Mouse (Mus musculus) CH12.LX (cell line): ENCODE results near the gene Catip. TPM values are rescaled to one million over a fixed set of nuclear protein-coding genes. Genes with fewer than 3 reads are reported as not detected.

Experiments
- DNase-seq: peaks from one replicate; pipeline ENCODE4 v3.0.0-alpha.2; 2013; ENCODE audit errors: extremely low read depth
- H3K27ac ChIP-seq: 2 replicates; pipeline ENCODE4 v1.5.1; 2012; ENCODE audit warnings: low read depth, mild to moderate bottlenecking, control low read depth, moderate library complexity; ENCODE audit not compliant: insufficient read depth
- H3K27me3 ChIP-seq: replicated peaks from 2 replicates; pipeline ENCODE3; 2012; ENCODE audit warnings: inconsistent platforms
- H3K36me3 ChIP-seq, 2 experiments: replicated peaks in 1 of 2; 2 replicates each; pipeline versions ENCODE3 to v1.6.1; 2012; ENCODE audit warnings: inconsistent platforms in 1 of 2, low read length in 1 of 2, mild to moderate bottlenecking in 1 of 2, mixed read lengths in 1 of 2, moderate library complexity in 1 of 2; ENCODE audit not compliant: control insufficient read depth in 1 of 2, insufficient read depth in 1 of 2
- H3K4me1 ChIP-seq, 2 experiments: 2 replicates each; pipeline ENCODE4 v1.6.1; 2012; ENCODE audit warnings: inconsistent platforms in 1 of 2, moderate library complexity in 1 of 2; ENCODE audit not compliant: insufficient read depth in 2 of 2, control insufficient read depth in 1 of 2
- H3K4me2 ChIP-seq: 2 replicates; pipeline ENCODE4 v1.6.1; 2012; ENCODE audit warnings: low read depth, mild to moderate bottlenecking, control low read depth; ENCODE audit not compliant: poor library complexity, insufficient read depth, severe bottlenecking
- H3K4me3 ChIP-seq, 3 experiments: fragments of 150-350 bp in 1 of 3; sonication (generic) in 1 of 3; replicated peaks in 1 of 3; 2 replicates each; pipeline versions ENCODE3 to v1.5.1; 2011 to 2012; ENCODE audit warnings: low read depth in 2 of 3, low read length in 2 of 3, mild to moderate bottlenecking in 2 of 3, moderate library complexity in 2 of 3, control low read depth in 1 of 3, improper control_type of control experiment in 1 of 3, inconsistent platforms in 1 of 3, mixed read lengths in 1 of 3; ENCODE audit not compliant: poor library complexity in 1 of 3
- H3K79me2 ChIP-seq: replicated peaks from 2 replicates; pipeline ENCODE4 v1.6.1; 2012; ENCODE audit warnings: mild to moderate bottlenecking, moderate library complexity; ENCODE audit not compliant: control insufficient read depth, poor library complexity, insufficient read depth, severe bottlenecking; ENCODE audit errors: extremely low read depth
- H3K9ac ChIP-seq: 2 replicates; pipeline ENCODE4 v1.6.1; 2012; ENCODE audit warnings: low read depth, mild to moderate bottlenecking, control low read depth, moderate library complexity; ENCODE audit not compliant: insufficient read depth
- H3K9me3 ChIP-seq: replicated peaks from 2 replicates; pipeline ENCODE3; 2012; ENCODE audit warnings: low read length, inconsistent platforms, mixed read lengths
- BHLHE40 ChIP-seq: IDR thresholded peaks from 2 replicates; pipeline ENCODE4 v1.6.1; 2011; ENCODE audit warnings: mild to moderate bottlenecking, low read depth, low read length, improper control_type of control experiment
- CHD1 ChIP-seq: IDR thresholded peaks from 2 replicates; pipeline ENCODE4 v1.6.1; 2012; ENCODE audit warnings: low read depth, low read length, improper control_type of control experiment, inconsistent platforms
- CHD2 ChIP-seq: IDR thresholded peaks from 2 replicates; pipeline ENCODE4 v1.6.1; 2011; ENCODE audit warnings: low read length, improper control_type of control experiment
- CTCF ChIP-seq, 2 experiments: IDR thresholded peaks in 1 of 2; conservative IDR thresholded peaks in 1 of 2; 2 replicates each; pipeline ENCODE4 v1.5.1; 2011 to 2012; ENCODE audit warnings: low read depth in 2 of 2, low read length in 2 of 2, improper control_type of control experiment in 1 of 2, inconsistent platforms in 1 of 2, mild to moderate bottlenecking in 1 of 2, moderate library complexity in 1 of 2
- ELF1 ChIP-seq: IDR thresholded peaks from 2 replicates; pipeline ENCODE4 v1.6.1; 2014; ENCODE audit warnings: low read depth, mild to moderate bottlenecking, inconsistent platforms, low read length, improper control_type of control experiment
- GABPA ChIP-seq: IDR thresholded peaks from 2 replicates; pipeline ENCODE4 v1.6.1; 2012; ENCODE audit warnings: low read depth, low read length, improper control_type of control experiment, inconsistent platforms; ENCODE audit not compliant: insufficient replicate concordance
- HCFC1 ChIP-seq: IDR thresholded peaks from 2 replicates; pipeline ENCODE4 v1.6.1; 2012; ENCODE audit warnings: low read depth, mild to moderate bottlenecking, inconsistent platforms, low read length, improper control_type of control experiment
- IRF4 ChIP-seq: IDR thresholded peaks from 2 replicates; pipeline ENCODE4 v1.6.1; 2014; ENCODE audit warnings: low read depth, mild to moderate bottlenecking, inconsistent platforms, low read length, improper control_type of control experiment
- JUN ChIP-seq: IDR thresholded peaks from 2 replicates; pipeline ENCODE4 v1.6.1; 2011; ENCODE audit warnings: low read depth, mild to moderate bottlenecking, low read length, improper control_type of control experiment, moderate library complexity; ENCODE audit not compliant: insufficient read depth
- KAT2A ChIP-seq: IDR thresholded peaks from 2 replicates; pipeline ENCODE4 v1.6.1; 2012; ENCODE audit warnings: low read length, improper control_type of control experiment, inconsistent platforms; ENCODE audit not compliant: insufficient replicate concordance
- MAFK ChIP-seq: IDR thresholded peaks from 2 replicates; pipeline ENCODE4 v1.6.1; 2011; ENCODE audit warnings: low read length, improper control_type of control experiment; ENCODE audit not compliant: insufficient replicate concordance
- MAX ChIP-seq: IDR thresholded peaks from 2 replicates; pipeline ENCODE4 v1.6.1; 2011; ENCODE audit warnings: low read length, improper control_type of control experiment
- MAZ ChIP-seq: IDR thresholded peaks from 2 replicates; pipeline ENCODE4 v1.6.1; 2012; ENCODE audit warnings: low read depth, mild to moderate bottlenecking, inconsistent platforms, low read length, improper control_type of control experiment, moderate library complexity
- MEF2A ChIP-seq: IDR thresholded peaks from 2 replicates; pipeline ENCODE4 v1.6.1; 2014; ENCODE audit warnings: low read depth, mild to moderate bottlenecking, inconsistent platforms, low read length, improper control_type of control experiment, borderline replicate concordance
- NELFE ChIP-seq: IDR thresholded peaks from 2 replicates; pipeline ENCODE4 v1.6.1; 2011; ENCODE audit warnings: low read depth, low read length, improper control_type of control experiment
- NRF1 ChIP-seq: IDR thresholded peaks from 2 replicates; pipeline ENCODE4 v1.6.1; 2014; ENCODE audit warnings: low read depth, mild to moderate bottlenecking, inconsistent platforms, low read length, improper control_type of control experiment, moderate library complexity
- POLR2A ChIP-seq: IDR thresholded peaks from 2 replicates; pipeline ENCODE4 v1.6.1; 2011; ENCODE audit warnings: low read depth, mild to moderate bottlenecking, improper control_type of control experiment, low read length
- POLR2AphosphoS2 ChIP-seq: IDR thresholded peaks from 2 replicates; pipeline ENCODE4 v1.6.1; 2011; ENCODE audit warnings: low read depth, low read length, improper control_type of control experiment
- SMC3 ChIP-seq: IDR thresholded peaks from 2 replicates; pipeline ENCODE4 v1.6.1; 2011; ENCODE audit warnings: low read depth, low read length, improper control_type of control experiment
- TBP ChIP-seq: conservative IDR thresholded peaks from 2 replicates; pipeline ENCODE4 v1.6.1; 2011; ENCODE audit warnings: low read depth, low read length, improper control_type of control experiment
- UBTF ChIP-seq: IDR thresholded peaks from 2 replicates; pipeline ENCODE4 v1.6.1; 2012; ENCODE audit warnings: low read depth, mild to moderate bottlenecking, inconsistent platforms, low read length, improper control_type of control experiment, moderate library complexity
- USF1 ChIP-seq: IDR thresholded peaks from 2 replicates; pipeline ENCODE4 v1.6.1; 2014; ENCODE audit warnings: low read depth, mild to moderate bottlenecking, inconsistent platforms, low read length, improper control_type of control experiment
- ZC3H11A ChIP-seq: IDR thresholded peaks from 2 replicates; pipeline ENCODE4 v1.6.1; 2012; ENCODE audit warnings: low read depth, mild to moderate bottlenecking, inconsistent platforms, low read length, improper control_type of control experiment
- ZKSCAN1 ChIP-seq: IDR thresholded peaks from 2 replicates; pipeline ENCODE4 v1.6.1; 2012; ENCODE audit warnings: low read depth, inconsistent platforms, low read length, improper control_type of control experiment, borderline replicate concordance
- ZMIZ1 ChIP-seq: IDR thresholded peaks from 2 replicates; pipeline ENCODE4 v1.6.1; 2012; ENCODE audit warnings: low read depth, mild to moderate bottlenecking, inconsistent platforms, low read length, improper control_type of control experiment
- dilution Hi-C: fragments of 300-500 bp; cut with MboI; formaldehyde crosslinking; loops from 2 replicates; pipeline ENCODE4 v1.14.3; 2020; ENCODE audit warnings: low sequenced_read_pairs; ENCODE audit not compliant: extremely low pct_unique_long_range_greater_than_20kb, extremely low pct_ligation_motif_present
- in situ Hi-C: fragments of 300-500 bp; cut with MboI; formaldehyde crosslinking; loops from 3 replicates; pipeline ENCODE4 v1.14.3; 2019; ENCODE audit warnings: low sequenced_read_pairs, low pct_ligation_motif_present, low pct_unique_long_range_greater_than_20kb, mixed read lengths
- polyA plus RNA-seq: library from polyadenylated mRNA; unstranded; fragments of >175 nt; gene quantifications from 2 replicates; pipeline ENCODE4 v1.2.1, GENCODE M21; 2012; ENCODE audit warnings: low read depth; ENCODE audit not compliant: insufficient read length
- total RNA-seq, 2 experiments: library from RNA; depleted of rRNA; stranded (reverse); fragments of 300-350 nt in 1 of 2; fragments of >200 nt in 1 of 2; gene quantifications; 2 replicates each; pipeline ENCODE4 v1.2.3; 2012 to 2014

Gene Catip
- total and polyA plus RNA-seq, 3 experiments = 0.11 to 2.6 (median 0.30) TPM

GRCm38 (mm10) chr1:74397919-74398451 lies 36.1 kb downstream of the Catip start (continued):
- TF ChIP-seq KAT2A = no peak
- no peak for TF ChIP-seq ZC3H11A
- no peak for TF ChIP-seq NRF1
- no peak for TF ChIP-seq UBTF
- peak; percentile 29 to 50 for TF ChIP-seq CTCF (conservative IDR thresholded peaks at IDR 0.05 in 1 of 2, IDR thresholded peaks at IDR 0.05 in 1 of 2; ENCODE audit: low read depth in 2 of 2, low read length in 2 of 2)
- TF ChIP-seq, all 38 proteins: peak for 9

GRCm38 (mm10) chr1:74400531-74400930 lies 38.6 kb downstream of the Catip start:
- Histone ChIP-seq H3K4me3 (no peak overlapping the region), H3K4me1 (peaks cover 0 to 14% of the 10 kb centered on the region in 2 experiments; a peak in 2 of 4 replicates), H3K27ac (no peak overlapping the region), H3K27me3 (no peaks in the 10 kb centered on the region), H3K79me2 (no peaks in the 10 kb centered on the region), H3K36me3 (no peaks in the 10 kb centered on the region), H3K9me3 (no peaks in the 10 kb centered on the region), H3K9ac (no peak overlapping the region), H3K4me2 (no peak overlapping the region)
- no peak for DNase-seq
- in situ Hi-C loops (no loop called here), dilution Hi-C loops (no loop called here)
- TF ChIP-seq UBTF (no peak), MAX (no peak), POLR2AphosphoS2 (no peak), ELF1 (no peak), ZKSCAN1 (no peak), POLR2A (no peak), NELFE (no peak), MAZ (no peak), ZC3H11A (no peak), BHLHE40 (no peak), JUN (no peak), IRF4 (no peak), TBP (no peak), CHD2 (no peak), MEF2A (no peak)

GRCm38 (mm10) chr1:74401015-74401702 lies 39.3 kb downstream of the Catip start:
- TF ChIP-seq SMC3 (no peak), USF1 (no peak), MAFK (no peak), GABPA (no peak), CHD1 (no peak), MEF2A (no peak), ZMIZ1 (no peak), ZKSCAN1 (no peak), HCFC1 (no peak)
- DNase-seq = no peak
- no peak overlapping the region for H3K4me2 ChIP-seq
- no peak overlapping the region for H3K4me3 ChIP-seq
- in situ Hi-C loops (no loop called here), dilution Hi-C loops (no loop called here)
- H3K9ac ChIP-seq = no peak overlapping the region
- no peak overlapping the region for H3K27ac ChIP-seq
- no peaks in the 10 kb centered on the region for H3K36me3 ChIP-seq
- no peaks in the 10 kb centered on the region for H3K9me3 ChIP-seq
- H3K79me2 ChIP-seq = no peaks in the 10 kb centered on the region
- H3K27me3 ChIP-seq = no peaks in the 10 kb centered on the region
- peaks cover 0 to 14% of the 10 kb centered on the region in 2 experiments; a peak in 2 of 4 replicates for H3K4me1 ChIP-seq
